Mouse (Mus musculus): ENCODE data around the gene Ttc9b. TPM values are rescaled to one million over a fixed set of nuclear protein-coding genes. Genes with fewer than 3 reads are reported as not detected.
"Not testable (repeated sequence)": the region's sequence is repeated elsewhere in the genome, so short reads cannot be mapped to it uniquely, and the experiment has no call there.

The Ttc9b gene
- total RNA-seq, 2 experiments from 2014 or later: not detected

DNA sequence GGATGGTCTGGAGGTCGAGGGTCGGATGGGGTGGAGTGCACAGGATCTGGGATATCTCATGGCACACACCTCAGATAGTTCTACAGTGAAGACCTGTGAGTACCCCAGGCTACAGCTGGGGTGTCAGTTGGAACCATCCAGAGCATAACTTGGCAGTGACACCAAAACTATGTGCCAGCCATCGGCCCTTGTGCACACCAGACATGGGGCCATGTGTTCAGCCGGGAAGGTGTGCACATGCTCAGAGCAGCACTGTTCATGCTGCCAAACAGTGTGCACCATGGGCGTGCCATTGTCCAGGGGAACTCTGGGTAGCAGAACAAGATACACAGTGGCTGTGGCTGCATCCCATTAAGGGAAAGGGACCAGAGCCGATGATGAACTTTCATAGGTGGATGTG is 19.0 kb upstream of the Ttc9b start:
- no peak for ATAC-seq (replicated peaks; ENCODE audit: poor library complexity, severe bottlenecking)

DNA sequence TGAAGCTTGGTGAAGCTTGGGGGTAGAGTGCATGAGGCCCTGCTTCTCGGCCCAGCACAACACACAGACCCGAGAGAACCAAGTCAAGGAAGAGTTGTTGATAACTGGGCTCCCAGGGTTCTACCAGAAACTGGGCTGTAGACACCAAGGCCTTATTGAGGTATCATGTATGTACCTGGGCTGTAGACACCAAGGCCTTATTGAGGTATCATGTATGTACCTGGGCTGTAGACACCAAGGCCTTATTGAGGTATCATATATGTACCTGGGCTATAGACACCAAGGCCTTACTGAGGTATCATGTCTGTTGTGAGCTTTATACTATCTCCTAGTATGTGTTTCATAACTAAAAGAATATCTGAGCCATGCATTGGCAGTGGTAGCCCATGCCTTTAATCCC is 18.6 kb upstream of the Ttc9b start:
- ATAC-seq (replicated peaks; ENCODE audit: poor library complexity, severe bottlenecking): not testable (repeated sequence)

DNA sequence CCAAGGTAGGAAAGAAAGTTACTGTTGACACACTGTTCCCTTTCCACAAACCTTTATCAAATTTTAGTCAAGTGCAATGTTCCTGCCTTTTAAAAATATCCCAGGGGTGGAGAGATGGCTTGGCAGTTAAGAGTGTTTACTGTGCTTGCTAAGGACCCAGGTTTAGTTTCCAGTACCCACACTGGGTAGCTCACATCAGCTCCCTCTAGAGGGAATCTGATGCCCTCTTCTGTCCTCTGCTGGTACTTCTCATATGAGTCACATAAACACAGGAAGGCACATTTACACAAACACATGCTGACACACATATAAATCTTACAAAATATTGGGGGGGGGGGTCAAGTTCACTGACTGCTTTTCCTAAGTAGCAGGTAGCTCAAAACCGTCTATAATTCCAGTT is 9.2 kb upstream of the Ttc9b start:
- peak; percentile 55 for ATAC-seq (replicated peaks; ENCODE audit: poor library complexity, severe bottlenecking)

DNA sequence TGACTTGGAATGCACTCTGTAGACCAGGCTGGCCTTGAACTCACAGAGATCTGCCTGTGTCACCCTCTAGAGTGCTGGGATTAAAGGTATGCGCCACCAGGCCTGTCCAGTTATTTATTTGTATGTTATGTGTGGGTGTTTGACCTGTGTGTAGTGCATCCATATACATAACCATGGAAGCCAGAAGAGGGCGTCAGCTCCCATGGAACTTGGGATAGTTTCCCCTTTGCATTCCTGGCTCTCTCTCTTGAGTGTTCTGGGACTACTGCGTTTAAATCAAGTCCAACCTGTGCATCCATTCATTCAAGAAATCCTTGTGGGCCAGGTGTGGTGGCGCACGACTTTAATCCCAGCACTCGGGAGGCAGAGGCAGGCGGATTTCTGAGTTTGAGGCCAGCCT is 7.2 kb upstream of the Ttc9b start:
- ATAC-seq (replicated peaks; ENCODE audit: poor library complexity, severe bottlenecking): no peak

DNA sequence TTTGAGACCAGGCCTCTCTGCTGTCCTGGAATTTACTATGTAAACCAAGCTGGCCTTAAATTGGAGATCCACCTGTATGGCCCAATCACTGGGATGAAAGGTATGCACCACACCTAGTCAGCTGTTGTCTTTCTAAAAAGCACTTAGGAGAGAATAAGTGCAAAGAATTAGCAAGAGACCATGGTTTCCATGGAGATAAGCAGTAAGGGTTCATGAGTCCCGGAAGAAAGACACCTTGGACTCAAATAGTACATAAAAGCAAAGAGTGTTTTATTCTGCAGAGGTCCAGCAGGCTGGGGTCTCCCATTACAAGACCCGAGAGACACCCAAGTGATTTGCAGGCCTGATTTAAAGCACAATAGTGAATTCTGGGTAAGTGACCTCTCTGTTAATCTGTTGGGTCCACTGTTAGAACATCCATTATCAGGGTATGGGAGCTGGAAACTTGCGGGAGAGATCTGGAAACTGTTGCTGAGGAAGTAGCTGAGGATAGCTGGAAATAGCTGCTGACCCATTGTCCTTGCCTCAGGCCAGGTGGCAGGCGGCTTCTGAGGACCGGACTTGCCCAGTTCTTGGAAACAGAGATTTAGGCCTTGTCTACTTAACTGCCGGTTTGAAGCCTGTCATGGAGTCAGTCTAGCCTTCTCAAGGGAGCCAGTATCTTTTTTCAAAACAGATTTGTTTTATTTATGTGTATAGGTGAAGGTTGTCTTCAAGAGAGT is 6.3 kb upstream of the Ttc9b start:
- ATAC-seq (replicated peaks; ENCODE audit: poor library complexity, severe bottlenecking): no peak

DNA sequence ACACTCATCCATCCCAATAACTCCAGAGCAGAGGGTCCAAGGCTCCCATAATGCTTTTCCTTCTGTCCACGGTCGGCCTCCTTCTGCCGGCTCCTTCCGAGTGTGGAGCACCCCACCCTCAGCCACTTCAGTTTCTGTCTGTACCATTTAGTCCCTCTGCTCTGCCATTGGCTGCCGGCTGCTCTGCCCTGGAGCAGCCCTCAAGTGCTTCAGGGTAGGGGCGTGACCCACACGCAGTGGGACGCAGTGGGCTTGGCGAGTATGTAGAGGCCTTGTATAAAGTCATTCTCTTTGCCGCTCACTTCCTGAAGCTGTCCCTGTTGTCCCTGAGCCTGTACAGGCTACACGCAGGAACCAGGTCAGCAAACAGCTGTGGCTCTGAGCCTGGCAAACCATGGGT is 4.0 kb upstream of the Ttc9b start:
- ATAC-seq (replicated peaks; ENCODE audit: poor library complexity, severe bottlenecking): no peak

DNA sequence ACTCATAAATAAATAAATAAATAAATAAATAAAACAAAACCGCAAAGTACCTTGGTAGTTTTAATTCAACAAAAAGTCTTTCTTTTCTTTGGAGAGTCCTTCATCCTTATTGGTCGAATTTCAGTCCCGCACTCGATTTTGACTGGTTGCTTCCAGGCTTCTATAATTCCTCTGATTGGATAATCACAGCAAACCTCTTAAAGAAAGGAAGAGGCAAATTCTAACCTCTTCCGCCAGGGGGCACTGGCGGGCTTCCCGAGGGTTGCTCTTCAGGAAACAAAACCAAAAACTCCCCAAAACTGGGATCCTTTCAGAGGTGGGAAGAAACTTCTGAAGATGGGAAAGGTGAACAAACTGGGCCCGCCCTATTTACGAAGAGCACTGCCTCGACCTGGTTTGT is 2.8 kb upstream of the Ttc9b start:
- ATAC-seq (replicated peaks; ENCODE audit: poor library complexity, severe bottlenecking): peak; percentile 66

DNA sequence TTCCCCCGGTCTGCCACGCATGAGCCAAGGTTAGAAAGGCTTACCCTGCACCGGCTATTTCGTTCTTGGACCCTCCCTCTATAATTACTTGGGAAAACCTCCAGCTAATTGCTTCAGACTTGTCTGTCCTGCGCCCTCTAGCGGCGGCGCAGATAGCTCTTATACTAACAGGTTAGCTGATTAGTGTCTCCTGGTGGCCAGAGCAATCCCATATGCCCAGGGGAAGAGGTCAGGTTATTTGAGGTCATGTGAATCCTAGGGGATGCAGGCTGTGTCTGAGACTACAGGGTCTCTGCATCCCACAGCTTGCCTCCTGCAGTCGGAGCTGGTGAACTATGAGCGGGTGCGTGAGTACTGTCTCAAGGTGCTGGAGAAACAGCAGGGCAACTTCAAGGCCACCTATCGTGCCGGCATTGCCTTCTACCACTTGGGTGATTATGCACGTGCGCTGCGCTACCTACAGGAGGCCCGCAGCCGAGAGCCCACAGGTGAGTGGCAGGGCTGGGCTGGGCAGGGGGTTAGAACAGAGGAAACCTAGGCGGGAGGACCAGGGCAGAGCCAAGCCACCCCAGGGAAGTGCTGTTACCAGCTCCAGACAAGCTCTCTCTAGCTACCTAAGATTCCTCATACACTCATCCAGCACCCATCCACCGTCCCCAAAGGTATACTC is 1.0 kb downstream of the Ttc9b start:
- ATAC-seq (replicated peaks; ENCODE audit: poor library complexity, severe bottlenecking): no peak

DNA sequence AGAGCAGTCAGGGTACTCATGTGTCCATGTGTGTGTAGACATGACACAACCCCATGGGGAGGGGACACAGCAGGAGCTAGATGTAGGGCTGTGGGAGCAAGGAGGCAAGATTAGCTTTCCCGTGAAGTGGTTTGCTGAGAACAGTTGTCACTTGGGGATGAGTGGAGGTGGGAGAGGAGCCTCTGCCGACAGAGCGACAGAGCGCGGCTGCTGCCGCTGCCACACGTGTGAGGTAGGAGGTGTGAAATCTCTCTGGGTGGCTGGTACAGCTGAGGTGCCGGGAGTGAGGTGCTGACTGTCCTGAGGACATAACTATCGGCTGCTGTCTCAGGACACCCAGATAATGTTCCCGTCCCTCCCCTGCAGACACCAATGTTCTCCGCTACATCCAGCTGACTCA is 1.8 kb downstream of the Ttc9b start:
- no peak for ATAC-seq (replicated peaks; ENCODE audit: poor library complexity, severe bottlenecking)

DNA sequence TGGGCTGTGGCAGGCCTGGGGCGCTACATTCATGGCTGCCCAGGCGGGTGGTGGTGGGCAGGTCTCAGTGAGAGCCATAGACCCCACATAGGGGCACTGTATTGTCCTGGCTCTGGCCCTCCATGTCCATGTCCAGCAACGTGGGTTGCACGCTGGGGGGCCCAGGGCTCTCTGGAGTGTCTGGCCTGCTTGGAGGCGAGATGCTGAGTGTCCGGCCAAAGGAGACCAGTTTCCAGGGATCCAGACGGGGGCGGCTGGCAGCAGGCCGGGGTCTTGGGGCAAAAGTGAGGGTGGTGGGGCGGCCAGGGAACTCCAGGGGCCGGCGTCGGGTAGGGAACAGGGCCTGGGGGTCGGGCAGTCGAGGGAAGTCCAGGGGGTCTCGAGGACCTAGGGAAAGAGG is 2.9 kb downstream of the Ttc9b start:
- ATAC-seq (replicated peaks; ENCODE audit: poor library complexity, severe bottlenecking): no peak

DNA sequence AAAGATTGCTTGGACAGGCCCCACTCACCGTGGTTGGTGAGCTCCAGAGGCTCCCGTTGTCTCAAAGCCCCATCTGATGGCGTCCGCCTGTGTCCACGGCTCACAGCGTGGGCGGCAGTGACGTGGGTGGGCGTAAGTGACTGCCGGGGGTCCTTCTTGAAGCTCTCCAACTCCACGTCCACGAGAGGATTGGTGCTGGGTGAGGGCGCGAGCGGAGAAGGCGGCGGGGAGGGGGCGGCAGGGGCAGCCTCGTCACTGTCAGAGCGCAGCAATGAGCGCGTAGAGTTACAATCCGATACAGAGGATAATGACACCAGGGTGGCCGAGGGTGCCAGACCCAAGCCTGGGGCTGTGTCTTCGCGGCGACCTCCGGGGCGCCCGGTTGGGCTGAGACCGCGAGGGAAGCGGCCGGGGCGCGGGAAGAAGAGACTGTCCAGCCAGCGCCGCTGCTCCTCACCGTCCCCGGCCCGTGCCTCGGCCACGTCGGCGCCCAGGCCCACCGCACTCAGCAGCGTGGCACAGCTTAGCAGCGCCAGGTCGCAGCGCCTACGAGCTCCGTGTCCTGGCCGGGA is 4.2 kb downstream of the Ttc9b start:
- ATAC-seq (replicated peaks; ENCODE audit: poor library complexity, severe bottlenecking): no peak

DNA sequence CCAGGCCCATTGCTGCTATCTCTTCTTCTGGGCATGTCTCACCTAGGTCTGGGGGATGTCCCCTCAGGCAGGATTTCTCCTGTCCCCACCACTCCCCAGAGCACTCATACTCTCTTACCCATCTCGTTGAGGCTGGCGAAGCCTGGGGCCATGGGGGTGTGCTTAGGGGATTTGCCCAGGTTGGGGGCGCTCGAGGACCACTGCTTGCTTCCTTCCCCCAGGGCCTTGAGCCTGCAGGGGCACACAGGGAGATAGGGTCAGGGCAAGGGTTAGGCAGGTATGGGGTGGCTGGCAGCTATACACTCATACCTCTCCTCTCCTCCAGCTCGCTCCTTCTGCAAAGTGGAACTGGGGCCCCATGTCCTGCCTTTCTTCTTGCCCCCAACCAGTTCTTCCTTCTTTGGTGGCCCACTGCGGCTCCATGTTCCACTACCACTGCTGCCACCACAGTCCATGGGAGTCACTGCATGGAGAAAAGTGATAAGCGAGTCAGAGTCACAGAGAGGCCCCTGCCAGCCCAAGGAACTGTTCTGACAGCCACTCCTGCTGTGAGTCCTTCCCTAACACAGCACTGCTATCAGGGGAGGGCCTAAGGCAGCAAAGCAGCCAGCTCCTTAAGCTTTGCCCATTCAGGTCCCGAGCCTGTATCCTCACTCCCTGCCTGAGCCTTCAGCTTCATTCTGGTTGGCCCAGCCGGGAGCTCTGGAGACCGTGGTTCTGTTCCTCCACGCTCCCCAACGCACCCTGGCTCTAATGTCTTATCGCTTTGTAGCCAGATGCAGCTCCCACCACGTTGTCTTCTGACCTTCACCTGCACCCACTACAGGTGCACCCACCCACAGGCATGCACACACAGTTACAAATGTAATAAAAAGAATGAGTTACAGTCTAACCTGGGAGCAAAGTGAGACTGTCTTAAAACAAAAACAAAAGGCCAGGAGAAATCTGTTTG is 5.3 kb downstream of the Ttc9b start:
- ATAC-seq (replicated peaks; ENCODE audit: poor library complexity, severe bottlenecking): no peak

DNA sequence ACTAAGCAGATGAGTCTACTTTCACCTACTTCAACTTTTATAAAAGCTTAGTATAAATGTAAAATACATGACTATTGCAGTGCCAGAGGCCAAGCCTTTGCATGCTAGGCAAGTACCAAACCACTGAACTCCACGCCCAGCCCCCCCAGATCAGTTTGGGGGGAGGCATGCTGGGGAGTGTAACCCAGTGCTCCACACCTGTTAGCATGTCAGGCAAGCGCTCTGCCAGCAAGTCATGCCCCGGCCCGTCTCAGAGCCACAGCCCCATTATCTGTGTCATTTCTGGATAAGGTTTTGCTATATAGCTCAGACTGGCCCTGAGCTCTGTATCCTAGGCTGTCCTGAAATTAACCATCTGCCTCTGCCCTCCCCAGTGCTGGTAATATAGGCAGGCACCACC is 8.3 kb downstream of the Ttc9b start:
- ATAC-seq (replicated peaks; ENCODE audit: poor library complexity, severe bottlenecking): no peak

DNA sequence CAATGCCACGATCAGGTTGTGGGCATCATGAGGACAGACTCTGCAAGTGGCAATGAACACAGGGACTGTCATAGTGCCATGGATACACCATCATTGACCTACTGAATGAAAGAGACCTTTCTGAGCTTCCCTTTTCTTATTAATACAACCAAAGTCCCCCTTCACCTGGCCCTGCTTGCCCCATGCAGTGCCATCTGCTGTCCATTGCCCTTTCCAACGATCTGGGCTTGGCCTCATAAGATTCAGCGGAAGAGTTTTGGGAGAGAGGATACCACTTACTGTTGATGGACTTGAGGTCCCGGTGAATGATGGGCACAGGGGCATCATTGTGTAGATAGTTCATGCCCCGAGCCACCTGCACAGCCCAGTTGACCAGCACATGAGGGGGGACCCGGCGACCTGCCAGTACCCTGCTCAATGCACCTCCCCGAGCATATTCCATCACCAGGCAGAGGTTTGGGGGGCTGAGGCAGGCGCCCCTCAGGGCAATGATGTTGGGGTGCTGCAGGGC is 19.4 kb downstream of the Ttc9b start:
- no peak for ATAC-seq (replicated peaks; ENCODE audit: poor library complexity, severe bottlenecking)

DNA sequence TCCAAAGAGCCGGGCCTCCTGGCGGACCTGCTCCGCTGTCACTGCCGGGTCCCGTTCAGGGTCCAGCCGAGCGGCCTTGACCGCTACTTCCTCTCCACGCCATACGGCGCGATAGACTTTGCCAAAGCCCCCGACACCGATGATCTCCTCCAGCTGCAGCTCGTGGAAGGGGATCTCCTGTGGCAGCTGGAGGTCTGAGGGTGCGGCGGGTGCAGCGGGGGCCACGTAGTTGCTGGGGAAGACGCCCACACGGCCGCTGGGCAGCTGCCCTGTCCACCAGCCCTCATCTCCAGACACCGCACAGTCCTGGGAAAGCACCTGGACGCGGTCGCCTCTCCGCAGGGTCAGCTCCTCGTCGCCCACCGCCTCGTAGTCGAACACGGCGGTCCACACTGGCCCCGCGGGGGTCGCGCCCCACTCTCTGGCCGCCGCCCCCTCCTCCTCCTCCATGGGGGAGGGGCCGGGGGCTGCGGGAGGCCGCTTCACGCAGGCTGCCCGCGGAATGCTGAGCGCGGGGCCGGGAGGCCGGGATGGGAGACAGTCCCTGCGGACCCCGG is 19.9 kb downstream of the Ttc9b start:
- peak; percentile 57 for ATAC-seq (replicated peaks; ENCODE audit: poor library complexity, severe bottlenecking)

DNA sequence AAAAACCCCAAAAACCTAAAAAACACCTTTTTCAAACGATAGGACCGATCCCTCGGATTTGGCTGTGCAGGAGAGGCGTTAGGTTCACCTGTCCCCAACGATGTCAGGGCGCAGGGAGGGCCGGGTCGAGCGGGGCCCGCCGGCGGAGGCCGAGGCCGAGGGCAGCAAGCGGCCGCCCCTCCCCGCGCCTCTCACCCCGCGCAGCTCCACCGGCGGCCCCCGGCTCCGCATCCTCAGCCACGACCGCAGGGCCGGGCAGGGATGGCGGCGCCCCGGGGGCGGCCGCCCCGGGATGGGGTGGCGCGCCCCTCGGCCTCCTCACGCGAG is 20.4 kb downstream of the Ttc9b start:
- no peak for ATAC-seq (replicated peaks; ENCODE audit: poor library complexity, severe bottlenecking)

DNA sequence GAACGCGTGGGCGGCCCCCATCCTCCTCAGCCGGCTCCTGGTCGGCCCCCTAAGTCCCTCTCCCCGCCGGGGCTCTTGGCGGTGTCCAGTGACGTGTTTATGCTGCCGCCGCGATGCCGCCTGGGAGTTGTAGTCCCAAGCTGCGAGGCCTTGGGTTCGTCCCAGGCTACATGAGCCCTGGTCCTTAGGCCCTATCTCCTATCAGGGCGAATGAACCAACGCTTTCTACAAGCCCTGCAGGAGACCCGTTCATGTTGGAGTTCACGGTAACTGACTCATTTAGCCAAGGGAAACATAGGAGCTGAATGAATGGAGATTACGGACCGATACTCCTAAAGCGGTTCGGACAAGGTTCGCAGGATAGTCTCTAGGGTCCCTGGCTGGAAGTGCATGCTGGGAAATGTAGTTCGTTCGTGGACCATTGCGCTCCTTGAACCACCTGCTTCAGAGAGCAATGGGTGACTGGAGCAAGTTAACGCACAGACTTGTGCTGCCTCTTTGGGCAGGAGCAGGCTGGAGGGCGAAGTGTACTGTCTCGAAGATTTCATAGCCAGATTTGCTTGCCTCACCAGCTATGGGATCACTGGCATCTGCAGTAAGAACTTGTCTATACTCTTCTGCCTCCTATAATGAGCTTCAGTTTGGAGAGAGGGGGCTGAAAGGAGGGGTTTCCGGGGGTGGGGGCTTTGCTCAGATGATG is 21.0 kb downstream of the Ttc9b start, which contains the start of gene Map3k10:
Gene Map3k10, minus strand, starts transcription at position 77 of the 700 bp plus-strand sequence.
- peak; percentile 91 for ATAC-seq (replicated peaks; ENCODE audit: poor library complexity, severe bottlenecking)

DNA sequence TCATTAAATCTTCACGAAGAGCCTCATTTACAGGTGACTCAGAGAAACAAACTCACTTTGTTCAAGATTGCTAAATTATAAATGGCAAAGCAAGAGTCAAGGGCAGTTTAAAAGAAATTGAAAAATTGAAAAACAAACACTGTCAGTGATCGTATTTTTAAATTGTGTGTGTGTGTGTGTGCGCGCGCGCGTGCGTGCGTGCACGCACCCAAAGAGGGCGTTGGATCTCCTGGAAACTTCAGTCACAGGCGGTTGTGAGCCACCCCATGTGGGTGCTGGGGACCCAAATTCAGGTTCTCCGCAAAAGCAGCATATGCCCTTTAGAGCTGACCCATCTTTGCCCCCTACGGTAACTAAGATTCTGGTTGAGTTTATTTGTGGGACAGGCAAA is 21.5 kb downstream of the Ttc9b start:
- no peak for ATAC-seq (replicated peaks; ENCODE audit: poor library complexity, severe bottlenecking)

DNA sequence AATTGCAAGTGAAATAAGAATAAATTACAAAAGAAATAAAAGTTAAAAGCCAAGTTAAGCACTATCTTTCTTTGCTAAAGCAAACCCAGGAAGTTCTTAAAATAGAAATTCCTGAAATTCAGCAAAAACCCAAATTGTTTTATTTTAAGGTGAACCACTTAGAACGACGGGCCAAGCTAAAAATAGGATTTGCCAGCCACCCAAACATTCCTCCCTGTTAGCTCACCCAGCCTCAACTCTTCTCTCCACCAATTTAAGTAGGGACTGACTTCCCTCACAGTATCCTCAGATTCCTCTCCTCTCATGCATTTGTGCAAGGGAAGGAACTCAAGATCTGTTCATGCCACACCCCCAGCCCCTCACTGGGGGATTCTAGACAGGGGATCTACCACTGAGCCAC is 29.5 kb downstream of the Ttc9b start:
- ATAC-seq (replicated peaks; ENCODE audit: poor library complexity, severe bottlenecking): no peak

DNA sequence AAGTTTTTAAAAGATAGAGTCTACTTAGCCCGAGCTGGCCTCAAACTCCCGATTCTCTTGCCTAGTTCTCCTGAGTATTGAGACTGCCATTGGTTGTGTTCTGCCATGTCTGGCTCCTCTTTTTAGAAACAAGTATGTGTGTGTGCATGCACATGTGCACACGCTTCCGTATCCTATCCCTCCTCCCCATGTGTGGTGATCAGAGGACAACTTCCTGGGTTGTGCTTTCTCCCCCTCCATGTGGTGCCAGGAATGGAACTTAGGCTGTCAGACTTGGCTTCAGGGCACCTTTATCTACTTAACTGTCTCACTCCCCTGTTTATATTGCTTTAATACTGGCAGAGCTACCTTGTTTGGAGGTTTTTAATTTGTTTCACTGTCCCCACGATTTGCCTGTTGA is 31.5 kb downstream of the Ttc9b start:
- no peak for ATAC-seq (replicated peaks; ENCODE audit: poor library complexity, severe bottlenecking)

All from granulocyte monocyte progenitor cell, adult 5-6 weeks (primary cell).